Mouse (Mus musculus) embryonic fibroblast, embryonic 13.5 days (primary cell): ENCODE results near the gene Zpbp2.

Experiments used
- CTCF ChIP-seq: IDR thresholded peaks from 2 replicates; pipeline ENCODE4 v1.5.1; 2011; ENCODE audit warnings: mild to moderate bottlenecking, control low read depth, low read length, moderate library complexity, borderline replicate concordance; ENCODE audit not compliant: insufficient read depth
- POLR2A ChIP-seq: IDR thresholded peaks from 2 replicates; pipeline ENCODE4 v1.6.1; 2011; ENCODE audit warnings: low read depth, mild to moderate bottlenecking, control low read depth, low read length, moderate library complexity

- TF ChIP-seq POLR2A (peak; percentile 68), CTCF (no peak)
These were observed 36.1 kb downstream of the Zpbp2 start, which contains the start of gene Ormdl3 for GRCm38 (mm10) chr11:98586892-98587563.
